Mouse (Mus musculus) heart, embryonic 15.5 days (tissue): ENCODE results near the gene Rbbp7. TPM values are rescaled to one million over a fixed set of nuclear protein-coding genes. Genes with fewer than 3 reads are reported as not detected.

ENCODE experiments used
- polyA plus RNA-seq: library from polyadenylated mRNA; unstranded; fragments of >200 nt; fragmentation: Nextera tagmentation; extraction: Ambion mirVana; gene quantifications from 2 replicates; pipeline ENCODE4 v1.2.1, GENCODE M21; 2015

The Rbbp7 gene
- polyA plus RNA-seq, 1 experiment from 2014 or later = 408 TPM

Other genes with a start within 250 kb of the Rbbp7 start
- 0.40 and 0.43 TPM in 2 replicates for gene Reps2, start 116.8 kb upstream of the Rbbp7 start, polyA plus RNA-seq
- gene Txlng, start 69.1 kb downstream of the Rbbp7 start, polyA plus RNA-seq = 9.0 and 9.9 TPM in 2 replicates
- 25.8 and 25.9 TPM in 2 replicates for gene Syap1, start 128.0 kb downstream of the Rbbp7 start, polyA plus RNA-seq
- gene Ctps2, start 140.8 kb downstream of the Rbbp7 start, polyA plus RNA-seq = 50.9 and 55.6 TPM in 2 replicates
- gene S100g, start 204.2 kb downstream of the Rbbp7 start, polyA plus RNA-seq = 0.33 TPM in 1 of 2 replicates, not detected in the other